Mouse (Mus musculus) kidney, postnatal 0 days (tissue): ENCODE results near the gene Calr. TPM values are rescaled to one million over a fixed set of nuclear protein-coding genes. Genes with fewer than 3 reads are reported as not detected.

ENCODE experiments used
- ATAC-seq: fragments of 200-750 bp; cut with Nextera tagmentation; replicated peaks from 2 replicates; pipeline ENCODE4 v1.8.0; 2017; ENCODE audit warnings: low read depth, moderate number of reproducible peaks, moderate TSS enrichment, moderate library complexity; ENCODE audit not compliant: low FRiP score
- DNase-seq: peaks from one replicate; pipeline ENCODE4 v3.0.0-alpha.2; 2016; ENCODE audit warnings: low spot score
- H3K27ac ChIP-seq: fragments of 300-500 bp; sonication (generic); 2 replicates; pipeline ENCODE4 v1.5.1; 2014; ENCODE audit warnings: mild to moderate bottlenecking
- H3K27me3 ChIP-seq: fragments of 300-500 bp; sonication (generic); 2 replicates; pipeline ENCODE4 v1.6.1; 2014; ENCODE audit warnings: low read length, mixed read lengths; ENCODE audit not compliant: insufficient read depth
- H3K36me3 ChIP-seq: fragments of 300-500 bp; sonication (generic); 2 replicates; pipeline ENCODE4 v1.6.1; 2014; ENCODE audit warnings: low read length, mixed read lengths; ENCODE audit not compliant: insufficient read depth
- H3K4me1 ChIP-seq: fragments of 300-500 bp; sonication (generic); replicated peaks from 2 replicates; pipeline ENCODE4 v1.6.1; 2014; ENCODE audit warnings: antibody characterized with exemption, low read length, mixed read lengths; ENCODE audit not compliant: insufficient read depth
- H3K4me2 ChIP-seq: fragments of 300-500 bp; sonication (generic); 2 replicates; pipeline ENCODE4 v1.6.1; 2014; ENCODE audit warnings: mild to moderate bottlenecking, low read length, moderate library complexity, mixed read lengths
- H3K4me3 ChIP-seq: fragments of 300-500 bp; sonication (generic); replicated peaks from 2 replicates; pipeline ENCODE4 v1.5.1; 2014; ENCODE audit warnings: low read depth, low read length
- H3K9ac ChIP-seq: fragments of 300-500 bp; sonication (generic); 2 replicates; pipeline ENCODE4 v1.6.1; 2014; ENCODE audit warnings: low read depth, low read length
- H3K9me3 ChIP-seq: fragments of 300-500 bp; sonication (generic); replicated peaks from 2 replicates; pipeline ENCODE4 v1.6.1; 2016; ENCODE audit warnings: low read length, inconsistent platforms, mixed read lengths
- CTCF ChIP-seq: IDR thresholded peaks from 2 replicates; pipeline ENCODE4 v1.5.1; 2016; ENCODE audit warnings: antibody characterized with exemption, low read depth, mild to moderate bottlenecking, moderate library complexity
- WGBS: fragments of 180-500 bp; shearing (Covaris S2); extraction: QIAGEN DNeasy Blood & Tissue Kit; methylation state at CpG from one replicate; pipeline ENCODE4 v1.1.7; 2014; 5-methylcytosine and 5-hydroxymethylcytosine counted together
- polyA plus RNA-seq: library from polyadenylated mRNA; unstranded; fragments of >200 nt; fragmentation: Nextera tagmentation; extraction: Ambion mirVana; gene quantifications from 2 replicates; pipeline ENCODE4 v1.2.1, GENCODE M21; 2015

The Calr gene
- polyA plus RNA-seq, 1 experiment from 2014 or later = 644 TPM

DNA sequence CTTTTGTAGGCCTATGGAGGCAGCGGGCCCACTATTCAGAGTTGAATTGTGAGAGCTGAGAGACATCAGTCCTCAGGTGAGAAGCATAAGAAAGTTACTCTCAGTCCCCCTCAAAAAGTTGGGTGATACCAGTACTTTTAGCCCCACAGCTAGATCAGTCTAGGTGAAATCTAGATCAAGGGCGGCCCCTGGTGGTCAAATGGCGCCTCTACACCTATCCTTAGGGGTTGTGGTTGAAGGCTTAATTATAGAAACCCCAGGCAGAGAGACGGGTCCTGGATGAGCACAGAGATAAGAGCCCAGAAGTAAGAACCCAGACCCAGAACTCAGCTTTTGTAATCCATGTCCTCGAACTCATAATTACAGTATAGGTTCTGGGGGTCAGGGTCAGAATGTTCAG is 33.7 kb downstream of the Calr start:
- WGBS = under 1% methylated on average over 5 of the region's 5 CpGs
- no peaks in the 10 kb centered on the region for H3K36me3 ChIP-seq
- TF ChIP-seq CTCF = peak; percentile 88
- no peaks in the 10 kb centered on the region for H3K4me1 ChIP-seq
- no peaks in the 10 kb centered on the region for H3K9me3 ChIP-seq
- no peak overlapping the region for H3K4me2 ChIP-seq
- DNase-seq (peak; percentile 91), ATAC-seq (no peak)
- H3K4me3 ChIP-seq = no peak overlapping the region
- H3K9ac ChIP-seq = no peak overlapping the region
- H3K27me3 ChIP-seq = no peaks in the 10 kb centered on the region
- no peak overlapping the region for H3K27ac ChIP-seq

GRCm38 (mm10) chr8:84811303-84811702 is 35.4 kb downstream of the Calr start:
- H3K4me2 ChIP-seq = peak overlapping the region; percentile 51
- no peak for ATAC-seq
- peak overlapping the region; percentile 15 for H3K4me3 ChIP-seq
- WGBS = 28% methylated on average over 10 of the region's 10 CpGs
- no peaks in the 10 kb centered on the region for H3K36me3 ChIP-seq
- no peaks in the 10 kb centered on the region for H3K9me3 ChIP-seq
- no peak overlapping the region for H3K9ac ChIP-seq
- no peak for DNase-seq
- no peaks in the 10 kb centered on the region for H3K4me1 ChIP-seq
- no peak overlapping the region for H3K27ac ChIP-seq
- no peak for TF ChIP-seq CTCF
- no peaks in the 10 kb centered on the region for H3K27me3 ChIP-seq

- peak; percentile 81 for TF ChIP-seq CTCF
- WGBS = 1% methylated on average over 32 of the region's 32 CpGs
- Histone ChIP-seq H3K4me1 (no peaks in the 10 kb centered on the region), H3K36me3 (no peaks in the 10 kb centered on the region), H3K4me2 (peak overlapping the region; percentile 51), H3K27me3 (no peaks in the 10 kb centered on the region), H3K9ac (no peak overlapping the region), H3K9me3 (no peaks in the 10 kb centered on the region), H3K27ac (no peak overlapping the region), H3K4me3 (peak overlapping the region; percentile 15)
- peak; percentile 92 for DNase-seq
- ATAC-seq = peak; percentile 52
Observed at GRCm38 (mm10) chr8:84810896-84811295, 35.8 kb downstream of the Calr start.

- Histone ChIP-seq H3K4me2 (no peak overlapping the region), H3K4me1 (no peaks in the 10 kb centered on the region), H3K27me3 (no peaks in the 10 kb centered on the region), H3K36me3 (no peaks in the 10 kb centered on the region), H3K9me3 (no peaks in the 10 kb centered on the region), H3K4me3 (no peak overlapping the region), H3K9ac (no peak overlapping the region), H3K27ac (no peak overlapping the region)
- WGBS = 79% methylated on average over 5 of the region's 5 CpGs
- ATAC-seq (no peak), DNase-seq (no peak)
- TF ChIP-seq CTCF = no peak
Observed at GRCm38 (mm10) chr8:84809941-84810280, 36.8 kb downstream of the Calr start.

- WGBS = 66% methylated on average over 12 of the region's 12 CpGs
- H3K4me3 ChIP-seq = no peak overlapping the region
- ATAC-seq = no peak
- no peaks in the 10 kb centered on the region for H3K27me3 ChIP-seq
- DNase-seq = no peak
- H3K4me2 ChIP-seq = no peak overlapping the region
- H3K4me1 ChIP-seq = no peaks in the 10 kb centered on the region
- no peaks in the 10 kb centered on the region for H3K9me3 ChIP-seq
- no peak for TF ChIP-seq CTCF
- no peak overlapping the region for H3K9ac ChIP-seq
- H3K27ac ChIP-seq = no peak overlapping the region
- H3K36me3 ChIP-seq = no peaks in the 10 kb centered on the region
Observed at GRCm38 (mm10) chr8:84809109-84809940, 37.4 kb downstream of the Calr start.

DNA sequence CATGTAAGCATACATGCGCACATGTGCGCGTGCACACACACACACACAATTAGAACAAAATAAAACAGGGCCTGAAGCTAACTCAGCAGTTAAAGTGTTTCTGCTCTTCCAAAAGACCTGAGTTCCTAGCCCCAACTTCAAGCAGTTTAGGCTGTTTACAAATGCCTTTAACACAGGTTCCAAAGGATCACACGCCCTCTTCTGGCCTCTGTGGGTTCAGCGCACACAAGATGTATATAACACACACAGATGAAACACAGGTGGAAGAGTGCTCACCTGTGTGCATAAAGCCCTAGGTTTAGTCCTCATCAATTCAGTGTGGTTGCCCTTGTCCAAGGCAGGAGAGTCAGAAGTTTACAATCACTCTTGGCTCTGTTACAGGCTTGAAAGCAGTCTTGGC is 40.7 kb downstream of the Calr start:
- peaks cover 3% of the 10 kb centered on the region; the same call in 1 of the 2 replicates for H3K27me3 ChIP-seq
- 96% methylated on average over 5 of the region's 5 CpGs for WGBS

More for the DNA sequence above, 40.7 kb downstream of the Calr start:
- no peak for ATAC-seq
- H3K4me3 ChIP-seq = no peak overlapping the region
- TF ChIP-seq CTCF = 0 out of 2 replicates have a peak, but pooled peaks have one; percentile 11
- no peaks in the 10 kb centered on the region for H3K9me3 ChIP-seq
- H3K9ac ChIP-seq = no peak overlapping the region
- H3K36me3 ChIP-seq = no peaks in the 10 kb centered on the region
- H3K4me1 ChIP-seq = no peaks in the 10 kb centered on the region
- H3K4me2 ChIP-seq = no peak overlapping the region
- DNase-seq = no peak
- H3K27ac ChIP-seq = no peak overlapping the region
